Mouse (Mus musculus) heart, postnatal 0 days (tissue): ENCODE measurements around the gene Opn1sw.
"Not testable (repeated sequence)": the region's sequence is repeated elsewhere in the genome, so short reads cannot be mapped to it uniquely, and the experiment has no call there.

Experiments used
- CTCF ChIP-seq: IDR thresholded peaks from 2 replicates; pipeline ENCODE4 v1.5.1; 2016; ENCODE audit warnings: antibody characterized with exemption, control low read depth, low read depth
- EP300 ChIP-seq: IDR thresholded peaks from 2 replicates; pipeline ENCODE4 v1.6.1; 2016; ENCODE audit warnings: antibody characterized with exemption, low read depth

DNA sequence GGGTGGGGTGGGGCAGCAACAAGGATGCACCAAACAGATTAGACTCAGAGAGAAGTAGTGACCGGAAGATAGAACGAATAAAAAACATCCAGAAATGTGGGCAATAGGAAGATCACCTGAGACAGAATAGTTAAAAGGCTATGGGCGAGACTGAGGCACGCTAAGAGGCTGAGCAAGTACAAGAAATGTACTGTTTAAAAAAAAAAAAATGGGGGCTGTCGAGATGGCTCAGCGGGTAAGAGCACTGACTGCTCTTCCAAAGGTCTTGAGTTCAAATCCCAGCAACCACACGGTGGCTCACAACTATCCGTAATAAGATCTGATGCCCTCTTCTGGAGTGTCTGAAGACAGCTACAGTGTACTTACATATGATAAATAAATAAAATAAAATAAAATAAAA lies 3.0 kb upstream of the Opn1sw start:
- not testable (repeated sequence) for TF ChIP-seq CTCF, EP300
